Mouse (Mus musculus): ENCODE measurements around the gene Rtbdn.

- TF ChIP-seq CTCF (IDR thresholded peaks at IDR 0.05; ENCODE audit: insufficient read depth, low read depth, low read length), result no peak
- TF ChIP-seq POLR2A (IDR thresholded peaks at IDR 0.05; ENCODE audit: insufficient read depth, low read depth, low read length), result no peak
Observed at GRCm38 (mm10) chr8:84915269-84915668, 31.5 kb upstream of the Rtbdn start.

Data from olfactory bulb, adult 2 months (tissue).